Mouse (Mus musculus) WW6 (cell line): ENCODE data around the gene Insrr.
"Not testable (repeated sequence)": the region's sequence is repeated elsewhere in the genome, so short reads cannot be mapped to it uniquely, and the experiment has no call there.

Experiments
- DNase-seq: peaks from one replicate; pipeline ENCODE4 v3.0.0-alpha.2; 2013; ENCODE audit warnings: low read depth, low spot score

Gene Insrr

GRCm38 (mm10) chr3:87778283-87778682 is 18.5 kb upstream of the Insrr start:
- DNase-seq: no peak

DNA sequence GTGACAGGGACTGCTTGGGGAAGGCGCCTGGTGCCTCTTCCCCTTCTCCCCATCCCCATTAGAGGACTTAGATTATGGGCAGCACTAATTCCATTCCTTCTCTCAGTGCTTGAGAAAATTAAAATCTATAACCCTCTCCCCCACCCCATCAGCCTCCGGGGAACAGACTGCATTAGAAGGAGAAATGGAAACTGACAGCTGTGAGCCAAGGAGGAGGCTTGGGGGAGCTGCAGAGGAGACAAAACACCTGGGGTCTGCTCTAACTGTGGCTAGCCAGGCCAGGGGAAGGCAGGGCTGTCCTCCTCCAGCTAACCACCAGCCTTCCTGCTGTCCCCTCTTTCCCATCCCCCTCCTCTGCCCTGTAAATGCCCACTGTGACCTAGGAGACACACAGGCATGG is 17.7 kb upstream of the Insrr start:
- DNase-seq: no peak

DNA sequence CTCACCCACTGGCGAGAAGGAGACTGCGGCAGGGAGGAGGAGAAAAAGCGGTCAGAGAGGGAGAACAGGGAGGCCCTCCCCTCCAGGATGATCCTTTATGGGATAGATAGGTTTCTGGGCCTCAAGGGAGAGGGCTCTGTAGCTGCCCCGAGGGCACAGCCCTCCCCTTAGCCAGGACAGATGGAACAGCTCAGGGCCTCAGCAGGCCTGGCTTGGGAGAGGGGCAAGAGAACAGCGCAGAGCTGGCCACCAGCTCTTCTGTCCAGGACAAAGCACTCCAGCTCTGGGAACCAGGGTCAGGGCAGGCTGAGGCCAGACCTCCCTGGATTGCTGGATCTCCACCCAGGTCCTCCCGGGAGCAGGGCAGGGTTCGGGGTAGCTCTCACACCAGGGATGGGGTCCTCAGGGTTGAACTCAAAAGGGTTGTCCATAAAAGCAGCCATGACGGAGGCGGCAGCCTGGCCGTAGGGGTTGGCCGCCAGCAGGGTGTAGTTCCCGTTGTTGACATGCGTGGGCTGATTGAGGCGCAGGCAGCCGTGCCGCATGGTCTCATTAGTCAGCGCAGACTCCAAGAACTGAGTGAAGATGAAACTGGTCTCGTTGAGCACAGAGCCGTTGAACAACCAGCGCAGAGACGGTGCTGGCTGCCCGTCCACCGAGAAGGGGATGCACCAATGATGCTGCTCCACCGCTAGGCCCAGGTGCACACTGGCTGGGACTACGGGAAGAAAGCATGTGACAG is 13.3 kb upstream of the Insrr start:
- no peak for DNase-seq

DNA sequence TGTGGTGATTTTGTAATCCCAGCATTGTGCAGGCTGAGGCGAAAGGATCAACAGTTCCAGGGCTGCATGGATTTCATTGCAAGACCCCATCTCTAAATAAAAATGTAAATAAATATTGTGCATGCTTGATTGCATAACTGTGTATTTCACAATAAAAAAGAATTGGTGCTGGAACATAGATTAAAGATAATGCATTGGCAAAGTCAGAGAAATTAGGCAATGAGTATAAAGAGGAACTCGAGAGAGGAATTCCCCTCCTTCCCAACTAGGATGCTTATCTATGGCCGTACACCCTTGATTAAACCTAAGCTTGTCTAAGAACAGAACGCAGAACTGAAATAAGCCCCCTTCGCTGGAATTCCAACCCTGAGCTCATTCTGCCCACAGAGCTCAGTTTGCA is 11.6 kb upstream of the Insrr start:
- DNase-seq: no peak

- no peak for DNase-seq
These were observed 11.0 kb upstream of the Insrr start for GRCm38 (mm10) chr3:87785626-87786214.

DNA sequence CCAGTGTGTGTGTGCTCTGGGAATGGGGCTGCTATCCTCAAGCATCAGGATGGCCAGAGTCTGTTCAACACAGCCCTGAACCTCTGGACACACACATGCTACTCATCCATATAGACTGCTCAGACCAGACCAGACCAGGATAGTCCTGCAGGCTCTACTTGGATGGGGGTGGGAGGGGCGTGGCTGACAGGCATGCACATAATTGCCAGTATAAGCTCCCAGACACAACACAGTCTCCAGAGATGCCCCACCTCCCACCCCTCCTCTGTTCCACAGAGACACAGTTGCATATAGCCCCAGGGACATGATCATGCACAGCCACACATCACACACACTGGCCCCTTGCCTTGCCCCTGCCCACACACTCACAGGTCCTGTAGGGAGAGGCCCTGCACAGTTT is 7.5 kb upstream of the Insrr start:
- no peak for DNase-seq

GRCm38 (mm10) chr3:87789768-87790167 is 7.0 kb upstream of the Insrr start:
- DNase-seq: no peak

GRCm38 (mm10) chr3:87794922-87795325 is 1.8 kb upstream of the Insrr start, which contains the start of gene Ntrk1:
Gene Ntrk1 (minus strand): TSS chr3:87795162.
- no peak for DNase-seq

- DNase-seq: peak; percentile 67
These were observed 1.1 kb upstream of the Insrr start for GRCm38 (mm10) chr3:87795336-87796277.

GRCm38 (mm10) chr3:87801681-87802080 is 4.9 kb downstream of the Insrr start:
- no peak for DNase-seq

- DNase-seq: no peak
These were observed 7.4 kb downstream of the Insrr start for GRCm38 (mm10) chr3:87804038-87804677.

GRCm38 (mm10) chr3:87809322-87809962 is 12.7 kb downstream of the Insrr start:
- no peak for DNase-seq

- DNase-seq: no peak
These were observed 14.5 kb downstream of the Insrr start for GRCm38 (mm10) chr3:87811297-87811696.

- no peak for DNase-seq
These were observed 15.7 kb downstream of the Insrr start for GRCm38 (mm10) chr3:87812413-87812812.

DNA sequence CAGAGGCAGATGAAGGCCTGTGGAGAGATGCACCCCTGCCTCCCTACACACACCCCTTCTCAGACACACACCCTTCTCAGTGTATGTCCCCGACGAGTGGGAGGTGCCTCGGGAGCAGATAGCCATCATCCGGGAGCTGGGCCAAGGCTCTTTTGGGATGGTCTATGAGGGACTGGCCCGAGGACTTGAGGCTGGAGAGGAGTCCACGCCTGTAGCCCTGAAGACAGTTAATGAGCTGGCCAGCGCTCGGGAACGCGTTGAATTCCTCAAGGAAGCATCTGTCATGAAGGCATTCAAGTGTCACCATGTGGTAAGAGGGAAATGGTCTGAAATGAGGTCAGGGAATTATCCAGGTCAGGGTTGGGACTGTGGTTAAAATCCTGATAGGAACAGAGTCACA is 16.1 kb downstream of the Insrr start:
- DNase-seq: no peak

- no peak for DNase-seq
These were observed 19.4 kb downstream of the Insrr start for GRCm38 (mm10) chr3:87816166-87816565.

- DNase-seq: peak; percentile 75
These were observed 19.9 kb downstream of the Insrr start for GRCm38 (mm10) chr3:87816646-87817093.

- no peak for DNase-seq
These were observed 21.5 kb downstream of the Insrr start for GRCm38 (mm10) chr3:87818226-87818625.

DNA sequence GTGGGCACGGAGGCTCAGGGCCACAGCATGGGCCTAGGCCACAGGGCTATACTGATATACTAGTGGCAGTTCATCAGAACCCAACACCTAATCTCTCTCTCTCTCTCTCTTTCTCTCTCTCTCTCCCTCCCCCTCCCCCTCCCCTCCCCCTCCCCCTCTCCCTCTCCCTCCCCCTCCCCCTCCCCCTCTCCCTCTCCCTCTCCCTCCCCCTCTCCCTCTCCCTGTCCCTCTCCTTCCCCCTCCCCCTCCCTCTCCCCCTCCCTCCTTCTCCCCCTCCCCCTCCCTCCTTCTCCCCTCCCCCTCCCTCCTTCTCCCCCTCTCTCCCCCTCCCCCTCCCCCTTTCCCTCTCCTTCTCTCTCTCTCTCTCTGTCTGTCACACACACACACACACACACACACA is 27.5 kb downstream of the Insrr start, which contains the start of gene Pear1:
TSS of gene Pear1 (minus strand) at position 101 of the 400 bp plus-strand sequence.
- DNase-seq: not testable (repeated sequence)

DNA sequence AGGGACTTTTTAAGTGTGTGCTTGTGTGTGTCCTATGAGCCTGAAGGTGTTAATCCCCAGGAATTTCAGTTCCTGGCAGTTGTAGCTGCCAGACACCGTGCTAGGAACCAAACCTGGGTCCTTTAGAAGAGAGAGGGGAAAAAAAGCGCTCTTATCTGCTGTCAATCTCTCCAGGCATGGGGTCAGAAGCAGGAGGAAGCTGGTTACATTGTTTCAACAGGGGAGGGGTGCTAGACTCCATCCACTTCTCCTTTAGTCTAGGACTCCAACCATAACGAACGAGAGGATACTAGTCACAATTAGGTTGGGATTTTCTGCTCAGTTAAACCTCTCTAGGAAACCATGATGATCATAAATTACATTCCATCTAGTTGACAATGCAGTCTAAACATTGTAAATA is 31.7 kb downstream of the Insrr start:
- DNase-seq: no peak

- DNase-seq: no peak
These were observed 32.3 kb downstream of the Insrr start for GRCm38 (mm10) chr3:87829025-87829424.
